Mouse (Mus musculus) right cerebral cortex, postnatal 25 days (tissue): ENCODE data around the gene Sash1.

ENCODE experiments used
- DNase-seq: peaks from one replicate; pipeline ENCODE4 v3.0.0; 2022

Sash1 gene

DNA sequence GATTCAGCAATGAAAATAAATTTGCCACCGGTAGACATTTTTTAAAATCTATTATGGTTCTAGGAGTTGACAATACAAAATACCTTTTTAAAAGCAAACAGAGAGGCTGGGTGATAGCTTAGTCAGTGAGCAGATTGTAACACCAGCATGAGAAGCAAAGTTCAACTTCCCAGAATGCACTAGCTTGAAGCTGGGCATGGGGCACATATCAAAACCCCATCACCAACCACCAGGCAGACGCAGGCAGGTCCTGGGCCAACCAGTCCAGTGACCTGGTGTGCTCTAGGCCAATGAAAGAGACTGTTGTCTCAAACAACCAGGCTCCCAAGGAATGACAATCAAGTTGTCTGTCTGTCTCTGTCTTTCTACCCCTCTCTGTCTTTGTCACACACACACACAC is 98.6 kb downstream of the Sash1 start:
- no peak for DNase-seq

DNA sequence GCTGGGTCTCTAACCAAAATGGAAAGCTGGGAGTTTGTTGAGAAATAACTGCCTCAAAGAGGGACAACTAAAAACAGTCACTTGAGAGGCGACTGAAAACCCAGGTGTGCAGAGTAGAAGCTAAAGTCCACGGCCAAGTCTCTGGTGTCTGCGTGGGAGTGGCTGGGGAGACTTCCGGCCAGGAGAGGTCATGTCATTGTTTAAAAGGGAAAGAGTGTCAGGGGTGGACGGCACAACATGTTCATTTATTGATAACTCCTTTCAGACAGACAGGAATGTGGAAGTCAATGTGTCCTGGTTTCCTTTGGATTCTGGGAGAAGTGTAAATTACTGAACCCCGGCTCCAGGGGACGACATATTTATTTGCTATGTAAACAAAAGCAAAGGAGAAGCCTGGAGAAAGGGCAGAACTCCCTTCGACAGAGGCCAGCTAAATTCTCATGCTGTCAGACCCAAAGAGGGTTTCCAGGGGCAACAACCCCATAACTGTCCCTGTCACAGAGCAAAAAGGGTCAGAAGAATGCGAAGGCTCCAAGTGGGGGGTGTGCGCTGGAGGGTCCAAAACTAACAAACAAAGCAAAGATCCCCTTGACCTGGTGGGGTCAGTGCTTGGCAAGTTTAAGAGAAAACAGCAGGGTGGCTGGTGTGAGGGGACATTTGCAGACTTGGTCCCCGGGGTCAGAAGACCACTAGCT is 100.3 kb downstream of the Sash1 start:
- no peak for DNase-seq

DNA sequence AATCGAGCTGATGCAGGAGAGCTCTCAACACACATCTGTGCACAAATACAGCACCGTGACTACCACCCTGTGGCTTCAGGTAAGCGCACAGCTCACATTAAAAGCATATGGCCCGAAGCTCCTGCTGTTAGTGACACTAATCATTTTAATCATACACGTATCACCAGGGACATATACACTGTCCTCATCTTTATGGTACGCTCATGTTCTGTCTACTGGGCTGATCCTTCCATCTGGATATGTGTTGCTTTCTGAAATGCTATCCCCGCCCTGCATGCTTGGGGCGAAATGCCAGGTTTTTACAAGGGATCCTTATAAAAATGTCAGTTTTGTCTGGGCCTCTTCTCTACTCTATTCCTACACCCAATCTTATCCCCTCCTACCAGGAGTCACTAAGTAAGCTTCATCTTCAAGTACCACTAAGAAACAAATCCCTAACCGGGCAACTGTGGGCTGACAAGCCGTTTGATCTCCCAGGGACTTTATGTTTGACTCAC is 103.9 kb downstream of the Sash1 start:
- no peak for DNase-seq

DNA sequence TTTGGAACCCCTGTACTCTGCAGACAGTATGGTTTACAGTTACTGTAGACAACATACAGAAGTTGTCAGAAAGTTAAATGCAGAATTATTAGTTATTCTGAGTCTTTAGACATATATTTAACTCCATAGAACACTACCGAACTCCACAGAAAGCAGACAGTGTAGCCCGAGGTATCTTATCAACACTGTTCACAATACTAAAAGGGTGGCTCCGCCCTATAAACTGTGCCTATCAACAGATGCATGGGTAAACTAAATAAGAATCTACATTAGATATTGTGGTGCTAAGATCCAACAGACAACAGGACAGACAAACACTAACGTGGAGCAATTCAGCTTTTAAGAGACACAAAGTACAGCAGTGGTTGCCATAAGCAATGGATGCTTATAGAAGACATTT is 106.0 kb downstream of the Sash1 start:
- no peak for DNase-seq

DNA sequence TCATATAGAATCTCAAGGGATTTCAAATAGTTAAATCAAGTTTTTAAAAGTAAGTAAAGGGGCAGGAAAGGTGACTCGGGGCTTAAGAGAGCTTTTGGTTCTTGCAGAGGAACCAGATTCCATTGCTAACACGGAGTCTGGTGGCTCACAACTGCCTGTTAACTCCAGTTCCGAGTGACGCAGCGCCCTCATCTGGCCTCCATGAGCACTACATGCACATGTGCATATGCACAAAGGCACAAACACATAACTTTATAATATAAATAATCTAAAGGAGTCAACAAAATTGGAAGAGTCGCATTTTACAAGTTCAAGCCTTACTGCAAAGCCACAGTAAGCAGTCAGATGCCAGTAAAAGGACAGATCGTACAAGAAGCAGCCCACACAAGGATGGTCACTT is 107.0 kb downstream of the Sash1 start:
- no peak for DNase-seq

DNA sequence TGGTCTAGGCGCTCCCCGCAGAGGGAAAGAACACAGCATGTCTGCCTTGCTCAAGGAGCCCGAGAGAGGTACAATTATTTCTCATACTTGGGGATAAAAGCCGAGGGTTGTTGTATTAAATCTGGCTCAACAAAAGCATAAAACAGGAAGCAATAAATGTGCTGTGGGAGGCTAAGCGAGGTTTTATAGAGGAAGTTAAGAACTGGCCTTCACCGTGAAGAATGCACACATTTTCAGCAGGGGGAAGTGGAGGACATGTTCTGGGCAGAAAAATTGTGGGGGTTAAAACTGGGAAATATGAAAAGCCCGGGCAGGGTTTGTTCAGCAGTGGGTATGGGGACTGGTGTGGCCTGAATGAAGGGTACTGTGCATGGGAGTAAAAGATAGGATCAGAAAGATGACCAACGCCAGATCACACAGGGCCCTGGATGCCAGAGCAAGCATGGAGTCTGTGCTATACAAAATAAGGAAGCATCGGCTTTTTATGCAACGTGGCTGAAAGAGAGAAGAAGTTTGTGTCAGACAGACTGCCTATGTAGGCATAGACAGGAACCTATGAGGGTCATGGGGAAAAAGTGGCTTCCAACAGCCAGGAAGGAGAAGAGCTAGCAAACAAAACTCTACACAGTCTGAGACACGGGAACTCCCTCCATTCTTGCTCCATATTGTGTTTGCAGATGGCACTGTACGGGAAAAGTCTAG is 108.2 kb downstream of the Sash1 start:
- DNase-seq = no peak

DNA sequence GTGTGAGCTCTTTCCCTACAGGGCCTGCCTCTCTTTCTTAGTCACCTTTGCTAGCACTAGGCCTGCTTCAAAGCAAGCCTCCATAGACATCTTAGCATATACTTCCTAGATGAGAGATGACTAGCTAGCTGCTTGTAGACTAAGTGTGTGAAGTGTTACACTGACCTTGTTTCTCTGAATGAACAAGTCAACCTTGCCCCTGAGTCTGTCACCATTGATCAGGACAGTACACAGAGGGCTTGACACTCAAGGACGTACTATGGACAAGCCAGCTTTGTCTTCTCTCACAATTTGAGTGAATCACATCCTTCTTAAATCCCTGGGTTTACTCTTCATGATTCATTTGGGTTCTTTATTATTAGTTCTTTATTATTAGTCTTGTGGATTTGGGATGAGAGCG is 109.1 kb downstream of the Sash1 start:
- no peak for DNase-seq

DNA sequence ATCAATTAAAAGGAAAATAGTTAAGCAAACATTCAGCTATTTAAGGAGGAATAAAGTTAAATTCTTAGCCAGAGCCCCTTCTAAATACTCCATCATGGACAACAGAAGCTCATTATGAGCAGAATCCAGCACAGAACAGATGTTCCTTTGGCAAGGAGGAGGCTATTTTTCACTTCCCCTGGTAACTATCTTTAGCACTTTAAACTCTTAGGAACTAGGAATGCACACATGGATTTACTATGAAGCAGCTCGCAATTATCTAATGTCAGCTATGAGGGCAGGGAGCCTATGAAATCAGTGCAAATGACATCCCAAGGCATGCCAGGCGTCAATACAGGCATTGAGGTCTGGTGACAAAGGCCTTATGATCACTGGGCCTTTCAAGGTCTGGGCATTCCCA is 110.1 kb downstream of the Sash1 start:
- no peak for DNase-seq

DNA sequence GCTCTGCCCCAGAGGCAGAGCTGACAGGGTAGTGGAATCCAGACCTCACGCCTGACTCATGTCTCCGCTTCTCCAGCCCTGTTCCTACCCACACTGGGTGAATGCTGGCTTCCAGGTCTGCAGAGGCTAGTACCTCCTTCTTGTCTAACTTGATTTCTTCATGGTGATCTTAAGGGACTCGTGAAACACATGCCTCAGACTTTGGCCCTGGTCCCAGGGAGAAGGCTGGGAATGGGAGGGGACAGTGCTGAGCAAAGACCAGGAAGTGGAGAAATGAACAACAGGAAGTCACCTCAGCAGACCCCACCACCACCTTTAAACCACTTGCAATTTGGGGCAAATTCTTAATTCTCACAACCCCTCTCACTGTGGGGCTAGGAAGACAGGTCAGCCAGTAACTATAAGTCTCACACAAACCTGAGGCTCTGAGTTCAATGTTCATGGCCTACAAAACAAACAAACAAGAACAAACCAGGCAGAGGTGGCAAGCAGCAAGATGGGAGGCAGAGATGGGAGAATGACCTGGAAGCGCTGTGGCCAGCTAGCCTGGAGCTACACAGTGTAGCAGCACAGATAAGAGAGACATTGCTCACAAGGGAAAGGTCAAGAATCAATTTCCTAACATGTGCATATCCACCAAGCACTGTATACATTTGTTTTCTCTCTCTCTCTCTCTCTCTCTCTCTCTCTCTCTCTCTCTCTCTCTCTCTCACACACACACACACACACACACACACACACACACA is 113.2 kb downstream of the Sash1 start:
- DNase-seq = no peak

DNA sequence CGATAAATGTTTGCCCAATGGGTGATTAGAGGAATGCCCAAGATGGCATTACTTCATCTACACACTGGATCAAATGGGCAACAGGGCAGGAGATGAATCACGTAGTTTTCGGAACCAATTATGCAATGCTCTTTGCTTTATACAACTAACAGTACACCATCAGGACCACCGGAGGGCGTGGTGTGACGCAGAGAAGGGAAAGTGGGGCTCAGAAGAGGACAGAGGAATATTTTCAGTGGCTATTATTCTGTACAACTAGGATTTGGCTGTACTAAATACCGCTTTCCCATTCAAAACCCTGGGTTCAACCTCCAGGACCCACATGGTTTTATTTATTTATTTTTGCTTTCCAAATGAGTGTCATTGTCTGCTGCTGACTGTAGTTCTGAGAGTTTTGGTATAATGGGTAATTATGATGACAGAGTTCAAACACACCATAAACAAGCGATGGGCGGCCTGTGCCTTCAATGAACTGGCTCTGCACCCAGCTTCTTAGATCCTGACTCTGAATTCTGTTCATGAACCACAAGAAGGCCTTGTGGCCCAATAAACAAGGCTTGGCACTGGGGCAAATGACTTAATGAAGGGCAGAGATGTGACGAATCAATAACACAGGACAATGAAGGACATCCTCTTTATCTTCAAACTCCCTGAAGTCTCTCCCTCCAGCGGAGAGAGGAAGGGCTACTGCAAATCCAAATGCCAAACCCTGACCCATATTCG is 114.8 kb downstream of the Sash1 start:
- no peak for DNase-seq

DNA sequence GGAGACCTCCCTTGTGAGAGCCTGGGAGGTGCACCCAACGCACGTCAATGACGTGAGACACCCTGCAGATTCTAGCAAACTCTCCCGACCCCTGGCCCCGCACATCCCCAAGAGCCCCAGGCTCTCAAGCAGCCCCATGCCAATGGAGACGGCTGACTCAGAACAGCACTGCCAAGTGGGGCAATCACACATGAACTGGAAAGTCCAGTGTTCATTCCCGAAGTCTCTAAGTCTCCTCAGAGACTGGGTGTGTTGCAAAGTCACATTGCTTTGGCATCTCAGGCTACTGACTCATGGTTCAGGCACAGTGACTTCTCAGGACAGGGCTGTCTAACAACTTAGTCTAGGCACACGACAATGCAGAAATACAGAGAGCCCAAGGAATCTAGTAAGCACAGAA is 117.2 kb downstream of the Sash1 start:
- DNase-seq = no peak

DNA sequence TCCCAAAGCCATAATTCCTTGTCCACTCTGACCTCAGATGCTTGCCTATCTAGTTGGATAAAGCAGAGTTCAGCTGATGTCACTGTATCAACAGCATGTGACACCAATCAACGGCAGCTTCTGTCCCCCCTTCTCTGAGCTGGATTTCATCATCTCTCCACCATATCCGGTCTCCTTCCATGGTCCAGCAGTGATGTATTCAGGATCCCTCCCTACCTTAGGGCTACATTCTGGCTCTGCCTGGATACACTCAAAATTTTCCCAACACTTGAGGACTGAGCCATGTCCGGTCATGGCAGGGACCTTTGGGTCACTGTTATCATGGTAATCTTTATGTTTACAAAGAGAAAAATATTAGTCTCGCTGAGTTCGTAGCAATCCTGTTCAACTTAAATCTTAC is 118.5 kb downstream of the Sash1 start:
- no peak for DNase-seq

DNA sequence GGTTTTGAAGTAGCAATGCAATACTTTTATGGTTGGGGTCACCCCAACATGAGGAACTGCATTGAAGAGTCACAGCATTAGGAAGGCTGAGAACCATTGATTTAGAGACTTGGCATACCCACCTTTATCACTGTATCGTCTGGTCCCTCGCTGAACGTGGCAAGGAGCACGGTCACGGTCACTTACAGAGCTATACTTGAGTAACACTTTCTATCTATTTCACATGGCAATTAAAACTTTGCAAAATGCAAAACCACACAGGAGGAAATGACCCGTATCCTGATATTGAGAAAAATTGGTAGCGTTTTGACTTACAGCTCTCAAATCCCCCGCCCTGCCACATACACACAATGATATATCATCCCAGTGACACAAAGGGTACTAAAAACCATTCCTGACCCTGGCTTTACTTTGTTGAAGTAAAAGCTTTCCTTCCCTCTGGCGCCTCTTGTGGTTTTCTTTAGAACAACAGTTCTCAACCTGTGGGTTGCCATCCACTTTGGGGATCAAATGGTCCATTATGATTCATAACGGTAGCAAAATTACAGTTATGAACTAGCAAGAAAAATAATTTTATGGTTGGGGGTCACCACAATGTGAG is 119.8 kb downstream of the Sash1 start:
- DNase-seq = no peak

DNA sequence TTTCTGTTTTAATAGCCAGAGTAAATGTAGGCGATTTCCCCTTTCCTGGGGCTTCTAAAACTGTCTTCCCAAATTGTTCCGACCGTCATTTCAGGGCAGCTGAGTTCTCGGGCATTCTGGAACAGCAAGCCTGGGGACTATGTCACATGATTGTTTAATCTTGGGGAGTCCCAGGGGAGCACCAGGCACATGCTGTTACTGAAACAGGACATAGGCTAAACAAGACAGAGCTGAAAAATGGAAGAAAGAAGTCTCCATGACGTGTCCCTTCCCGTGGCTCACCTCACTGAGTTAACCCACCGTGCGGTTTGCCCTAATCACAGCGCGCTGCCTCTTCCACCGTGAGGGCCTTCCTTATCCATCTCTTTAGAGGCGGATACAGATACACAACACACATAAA is 123.1 kb downstream of the Sash1 start:
- no peak for DNase-seq

DNA sequence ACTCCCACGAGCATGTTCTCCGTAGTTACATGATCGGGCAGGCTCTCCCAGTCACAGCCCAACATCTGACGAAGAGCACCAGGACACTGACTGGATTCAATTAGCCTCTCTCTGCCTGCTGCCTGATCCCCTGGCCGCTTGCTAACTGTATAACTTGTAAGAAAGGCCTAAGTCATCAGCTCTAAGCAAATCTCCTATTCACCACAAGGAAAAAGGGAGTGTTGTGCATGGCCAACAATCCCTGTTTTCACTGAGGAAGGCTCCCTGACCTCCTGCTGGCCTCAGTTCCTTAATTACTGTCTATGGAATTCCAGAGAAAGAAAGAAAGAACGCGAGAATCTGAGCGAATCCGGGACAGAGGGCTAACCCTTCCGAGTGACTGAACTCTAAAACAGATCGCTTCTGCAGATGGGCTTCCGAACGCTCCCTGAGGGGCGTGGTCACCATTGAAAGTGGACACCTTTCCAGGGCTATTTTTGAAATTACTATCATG is 123.6 kb downstream of the Sash1 start:
- no peak for DNase-seq

DNA sequence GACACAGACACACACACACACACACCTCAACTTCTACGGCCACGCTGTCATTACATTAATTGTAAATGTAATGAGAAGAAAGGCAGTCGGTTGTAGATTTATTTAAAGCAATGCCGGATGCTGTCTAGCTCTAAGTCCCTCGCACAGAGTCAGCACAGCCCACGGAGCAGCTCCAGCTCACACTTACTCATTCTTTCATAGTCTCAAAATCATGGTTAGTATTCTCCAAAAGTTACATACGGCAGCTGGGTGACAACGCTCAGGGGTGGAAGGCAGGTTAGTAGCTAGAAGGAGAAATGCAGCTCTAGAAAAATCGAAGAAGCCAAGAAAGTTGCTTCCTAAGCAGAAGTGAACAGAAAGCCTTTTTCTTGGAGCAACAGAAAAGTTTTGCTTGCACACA is 124.2 kb downstream of the Sash1 start:
- DNase-seq = peak; percentile 48

DNA sequence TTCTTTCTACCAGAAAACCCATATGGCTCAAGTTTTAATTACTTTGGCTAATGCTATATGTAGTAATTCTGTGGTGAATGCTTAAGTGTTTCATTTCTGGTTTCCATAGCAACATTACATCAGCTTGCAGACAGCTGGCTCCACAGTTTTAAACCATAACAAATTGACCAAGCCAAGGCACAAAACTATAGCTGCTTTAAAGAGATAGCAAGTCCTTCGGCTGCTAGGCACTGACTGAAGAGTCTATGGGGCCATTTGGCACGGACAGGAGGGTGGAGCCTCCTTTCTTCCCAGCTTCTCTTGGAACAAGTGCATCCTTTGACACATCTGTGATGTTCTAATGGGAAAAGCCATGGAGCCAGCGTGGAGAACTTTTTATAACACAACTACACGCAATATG is 125.3 kb downstream of the Sash1 start:
- DNase-seq = peak; percentile 25

DNA sequence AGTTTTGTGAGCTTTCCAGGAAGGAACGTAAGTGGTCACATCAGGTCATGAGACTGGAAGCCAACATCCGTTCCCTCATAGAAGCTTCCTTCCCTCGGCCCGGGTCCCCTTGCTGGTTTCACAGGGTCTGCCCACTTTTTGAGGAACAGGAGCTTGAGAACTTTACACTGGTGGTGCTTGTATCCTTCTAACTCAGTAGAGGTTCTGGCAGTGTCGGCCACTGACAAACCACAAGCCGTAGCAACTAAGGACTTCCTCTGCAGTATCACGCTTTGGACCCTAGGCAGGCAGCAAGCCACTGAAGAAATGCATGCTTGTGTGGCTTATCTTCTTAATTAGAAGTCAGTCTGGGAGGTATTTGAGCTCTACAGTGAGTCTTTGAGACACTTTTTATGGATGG is 126.6 kb downstream of the Sash1 start:
- DNase-seq = no peak

DNA sequence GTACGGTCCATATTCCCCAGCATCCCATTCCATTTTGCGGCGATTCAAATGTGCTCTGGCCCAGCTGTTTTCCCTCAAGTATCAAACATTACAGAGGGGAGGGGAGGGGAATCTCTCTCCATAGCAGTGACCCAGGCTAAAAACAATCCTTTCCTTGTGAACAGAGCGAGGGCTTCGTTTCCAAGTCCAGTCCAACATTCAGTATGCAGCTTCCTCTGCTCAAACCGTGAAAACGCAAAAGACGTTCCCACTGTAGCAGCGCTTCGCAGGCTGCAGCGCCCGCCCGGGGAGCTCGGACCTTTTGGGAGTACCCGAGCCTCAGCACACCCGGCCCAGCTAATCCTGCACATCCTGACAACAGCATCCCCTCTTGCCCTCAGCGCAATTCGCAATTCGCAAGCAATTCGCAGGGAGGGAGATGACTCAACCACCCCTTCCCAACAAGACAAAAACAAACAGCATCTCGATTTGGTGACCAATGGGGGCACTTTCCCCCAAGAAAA is 128.4 kb downstream of the Sash1 start:
- no peak for DNase-seq

DNA sequence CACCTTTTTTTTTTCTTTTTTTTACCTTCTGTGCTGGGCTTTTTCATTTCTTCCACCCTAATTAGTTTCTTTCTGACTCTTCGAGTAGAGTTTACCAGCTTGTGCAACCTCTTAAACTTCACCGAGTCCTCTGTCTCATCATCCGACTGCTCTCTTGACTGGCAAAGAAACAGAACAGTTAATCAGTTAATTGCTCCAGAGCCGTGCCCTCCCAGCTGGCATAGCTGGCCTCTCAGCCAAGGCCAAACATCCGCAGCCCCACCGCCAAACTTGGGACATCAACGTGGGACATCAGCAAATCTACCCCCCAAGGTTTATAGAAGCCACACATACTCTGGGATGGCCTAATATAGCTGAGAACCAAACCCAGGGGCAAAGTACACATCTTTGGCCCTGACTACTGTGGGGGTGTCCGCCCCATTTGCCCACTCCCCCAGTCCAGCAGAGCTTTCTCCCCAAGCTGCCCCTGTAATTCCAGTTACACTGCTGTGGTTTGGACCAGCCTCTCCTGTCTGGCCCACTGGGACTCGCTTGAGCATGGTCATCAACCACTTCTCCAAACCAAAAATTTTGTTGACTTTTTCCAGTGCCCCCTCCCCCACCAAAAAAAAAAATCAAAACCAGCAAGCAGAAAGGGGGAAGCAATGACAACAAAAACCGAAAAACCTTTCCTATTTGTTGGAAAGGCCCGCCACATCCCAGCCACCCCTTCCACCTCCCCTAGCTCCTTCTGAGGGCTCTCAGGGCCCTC is 129.1 kb downstream of the Sash1 start:
- no peak for DNase-seq

DNA sequence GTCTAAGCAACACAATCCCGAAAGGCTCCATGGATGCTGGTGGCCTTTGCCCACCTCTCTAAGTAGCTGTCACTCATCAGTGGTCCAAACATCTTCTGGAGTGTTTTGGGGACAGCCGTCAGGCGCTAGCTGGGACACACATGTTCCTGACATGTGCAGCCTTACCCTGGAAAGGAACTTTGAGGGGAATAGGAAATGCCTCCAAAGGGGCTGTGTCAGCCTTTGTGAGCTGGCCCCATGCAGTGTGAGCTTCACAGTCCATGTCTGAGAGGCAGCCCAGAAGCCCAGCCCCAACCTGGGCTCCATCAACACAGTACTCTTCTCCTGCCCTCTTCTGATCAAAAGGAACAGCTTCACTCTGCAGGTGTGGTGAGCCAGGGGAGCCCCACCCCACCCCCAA is 132.5 kb downstream of the Sash1 start:
- no peak for DNase-seq

DNA sequence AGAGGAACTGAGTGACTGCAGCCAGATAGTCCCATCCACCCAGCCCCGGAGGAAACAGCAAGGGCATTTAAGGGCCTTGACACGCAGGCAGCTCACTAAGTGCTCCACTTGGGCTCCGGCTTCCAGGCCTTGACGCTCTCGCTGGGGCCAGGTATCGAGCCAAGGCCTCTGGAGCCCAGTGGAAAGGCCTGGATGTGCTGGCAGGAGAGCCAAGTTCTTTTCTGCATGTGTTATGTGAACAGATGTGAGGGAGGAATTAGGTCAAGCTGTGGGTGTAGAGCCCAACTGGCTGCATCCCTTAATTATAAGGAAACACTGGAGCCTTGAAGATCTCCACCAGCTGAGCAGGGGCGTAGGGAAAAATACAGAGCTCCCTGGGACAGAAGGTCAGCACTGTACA is 133.4 kb downstream of the Sash1 start:
- no peak for DNase-seq
